Mouse (Mus musculus) spleen, adult 2 months (tissue): ENCODE measurements at regions not wholly inside any gene's neighbourhood (a gene's known extent, or its start where the extent isn't known, plus 50 kb on each side); places are given as distances from the start of the nearest gene placed in this dataset.

Experiments used
- DNase-seq, 2 experiments: peaks; one replicate each; pipeline versions ENCODE4 v3.0.0 to v3.0.0-alpha.2; 2012 to 2021; ENCODE audit warnings: low spot score in 2 of 2, low read depth in 1 of 2
- H3K27ac ChIP-seq: fragments of 200-500 bp; 2 replicates; pipeline ENCODE4 v1.5.1; 2012; ENCODE audit warnings: low read length, inconsistent platforms; ENCODE audit not compliant: insufficient read depth
- H3K27me3 ChIP-seq: fragments of 200-500 bp; 2 replicates; pipeline ENCODE4 v1.6.1; 2012; ENCODE audit warnings: mild to moderate bottlenecking, moderate library complexity, low read length, inconsistent platforms; ENCODE audit not compliant: control insufficient read depth, insufficient read depth
- H3K36me3 ChIP-seq: fragments of 200-500 bp; 2 replicates; pipeline ENCODE4 v1.6.1; 2012; ENCODE audit warnings: mild to moderate bottlenecking, low read length, inconsistent platforms; ENCODE audit not compliant: control insufficient read depth, insufficient read depth
- H3K4me1 ChIP-seq: fragments of 200-500 bp; 2 replicates; pipeline ENCODE4 v1.6.1; 2011; ENCODE audit warnings: inconsistent platforms; ENCODE audit not compliant: control insufficient read depth, insufficient read depth, insufficient read length
- H3K4me3 ChIP-seq: fragments of 200-500 bp; 2 replicates; pipeline ENCODE4 v1.5.1; 2011; ENCODE audit warnings: mild to moderate bottlenecking, inconsistent platforms; ENCODE audit not compliant: insufficient read depth, insufficient read length; ENCODE audit errors: extremely low read depth
- CTCF ChIP-seq: fragments of 200-500 bp; IDR thresholded peaks from 2 replicates; pipeline ENCODE4 v1.5.1; 2011; ENCODE audit warnings: mild to moderate bottlenecking, inconsistent platforms; ENCODE audit not compliant: insufficient read depth, insufficient read length, insufficient replicate concordance; ENCODE audit errors: extremely low read depth
- POLR2A ChIP-seq: fragments of 200-500 bp; IDR thresholded peaks from 2 replicates; pipeline ENCODE4 v1.6.1; 2011; ENCODE audit warnings: low read depth, low read length, inconsistent platforms
- WGBS: fragments of 180-500 bp; shearing (Covaris S2); methylation state at CpG from one replicate; pipeline ENCODE4 v1.1.7; 2018; 5-methylcytosine and 5-hydroxymethylcytosine counted together

- no peaks in the 10 kb centered on the region for H3K36me3 ChIP-seq
- TF ChIP-seq POLR2A = no peak
- TF ChIP-seq CTCF = no peak
- no peak overlapping the region for H3K27ac ChIP-seq
- no peaks in the 10 kb centered on the region for H3K27me3 ChIP-seq
- DNase-seq = no peak
- no peak overlapping the region for H3K4me3 ChIP-seq
- 79% methylated on average over 10 of the region's 10 CpGs for WGBS
- no peaks in the 10 kb centered on the region for H3K4me1 ChIP-seq
These were observed 52.7 kb downstream of the Phlda1 start for GRCm38 (mm10) chr10:111558675-111559340.

- Histone ChIP-seq H3K4me1 (no peaks in the 10 kb centered on the region), H3K27me3 (no peaks in the 10 kb centered on the region), H3K27ac (no peak overlapping the region), H3K36me3 (no peaks in the 10 kb centered on the region), H3K4me3 (no peak overlapping the region)
- no peak for TF ChIP-seq CTCF
- TF ChIP-seq POLR2A = no peak
- no peak for DNase-seq
- WGBS = 54% methylated on average over 17 of the region's 17 CpGs
These were observed 53.5 kb downstream of the Phlda1 start for GRCm38 (mm10) chr10:111559341-111560246.

GRCm38 (mm10) chr10:111562628-111563027 is 56.5 kb downstream of the Phlda1 start:
- Histone ChIP-seq H3K27ac (no peak overlapping the region), H3K36me3 (no peaks in the 10 kb centered on the region), H3K4me3 (no peak overlapping the region), H3K27me3 (no peaks in the 10 kb centered on the region), H3K4me1 (no peaks in the 10 kb centered on the region)
- WGBS = 88% methylated on average over 8 of the region's 8 CpGs
- TF ChIP-seq POLR2A (no peak), CTCF (no peak)
- no peak for DNase-seq

GRCm38 (mm10) chr10:111566873-111567381 is 60.8 kb downstream of the Phlda1 start:
- H3K27ac ChIP-seq = no peak overlapping the region
- H3K36me3 ChIP-seq = no peaks in the 10 kb centered on the region
- no peak for DNase-seq
- 87% methylated on average over 12 of the region's 12 CpGs for whole genome bisulfite sequencing
- no peak overlapping the region for H3K4me3 ChIP-seq
- no peaks in the 10 kb centered on the region for H3K27me3 ChIP-seq
- TF ChIP-seq POLR2A (no peak), CTCF (no peak)
- no peaks in the 10 kb centered on the region for H3K4me1 ChIP-seq

- no peak for DNase-seq
- TF ChIP-seq CTCF = no peak
- no peak for TF ChIP-seq POLR2A
- WGBS = 73% methylated on average over 7 of the region's 7 CpGs
These were observed 64.6 kb downstream of the Phlda1 start for GRCm38 (mm10) chr10:111570501-111571258.

GRCm38 (mm10) chr10:111574231-111574630 is 68.1 kb downstream of the Phlda1 start:
- Histone ChIP-seq H3K27ac (no peak overlapping the region), H3K4me3 (no peak overlapping the region), H3K4me1 (peaks cover 5% of the 10 kb centered on the region; the same call in 1 of the 2 replicates), H3K36me3 (no peaks in the 10 kb centered on the region), H3K27me3 (no peaks in the 10 kb centered on the region)
- TF ChIP-seq CTCF (no peak), POLR2A (no peak)
- no peak for DNase-seq
- 69% methylated on average over 4 of the region's 4 CpGs for WGBS

More at GRCm38 (mm10) chr10:111570501-111571258, 64.6 kb downstream of the Phlda1 start:
- H3K4me1 ChIP-seq = 0 out of 2 replicates have a peak, but pooled peaks cover under 1% of the 10 kb centered on the region
- no peaks in the 10 kb centered on the region for H3K36me3 ChIP-seq
- no peaks in the 10 kb centered on the region for H3K27me3 ChIP-seq
- H3K4me3 ChIP-seq = no peak overlapping the region
- no peak overlapping the region for H3K27ac ChIP-seq
